Mouse (Mus musculus) layer of hippocampus, postnatal 10 days (tissue): ENCODE data around the gene Olfr504. TPM values are rescaled to one million over a fixed set of nuclear protein-coding genes. Genes with fewer than 3 reads are reported as not detected.
"Not testable (repeated sequence)": the region's sequence is repeated elsewhere in the genome, so short reads cannot be mapped to it uniquely, and the experiment has no call there.

Source experiments
- DNase-seq, 2 experiments: peaks; one replicate each; pipeline ENCODE4 v3.0.0; 2021; ENCODE audit warnings: low spot score in 2 of 2
- long read RNA-seq: library from polyadenylated mRNA; stranded (forward); transcript quantifications from one replicate; pipeline ENCODE4 v2.0.0, GENCODE M21; 2023
- total RNA-seq, 2 experiments: library from RNA; stranded (reverse); gene quantifications; 2 replicates each; pipeline ENCODE4 v1.2.3; 2021

Olfr504 gene
- not detected for total RNA-seq
- long read RNA-seq, result 0 reads

- DNase-seq, result no peak
Measured at GRCm38 (mm10) chr7:108565693-108566092, at the start of gene Olfr504. TSS of gene Olfr504 (minus strand) at chr7:108565793.

- DNase-seq, result no peak
Measured at GRCm38 (mm10) chr7:108614110-108614509, 48.5 kb upstream of the Olfr504 start.

- DNase-seq, result no peak
Measured at GRCm38 (mm10) chr7:108610487-108610886, 44.9 kb upstream of the Olfr504 start, which contains the start of gene Olfr506. TSS of gene Olfr506 (plus strand) at chr7:108610787.

GRCm38 (mm10) chr7:108601916-108602315 is 36.3 kb upstream of the Olfr504 start:
- DNase-seq, result not testable (repeated sequence)

GRCm38 (mm10) chr7:108589797-108590196 is 24.2 kb upstream of the Olfr504 start:
- no peak for DNase-seq

GRCm38 (mm10) chr7:108544227-108544626 is 21.4 kb downstream of the Olfr504 start, which contains the start of gene Olfr503:
TSS of gene Olfr503 (plus strand) at chr7:108544527.
- not testable (repeated sequence) for DNase-seq

- no peak for DNase-seq
Measured at GRCm38 (mm10) chr7:108542416-108542815, 23.2 kb downstream of the Olfr504 start.

GRCm38 (mm10) chr7:108524965-108525364 is 40.6 kb downstream of the Olfr504 start, which contains the start of gene Olfr502:
TSS of gene Olfr502 (minus strand) at chr7:108525065.
- no peak for DNase-seq

Other genes with a start within 250 kb of the Olfr504 start
- not detected for gene Olfr492, start 242.1 kb downstream of the Olfr504 start, total RNA-seq
- not detected for gene Olfr493, start 218.8 kb downstream of the Olfr504 start, total RNA-seq
- gene Olfr494, start 200.5 kb downstream of the Olfr504 start, total RNA-seq, result not detected
- gene Olfr495, start 172.6 kb downstream of the Olfr504 start, total RNA-seq, result not detected
- not detected for gene Olfr497, start 145.4 kb downstream of the Olfr504 start, total RNA-seq
- not detected for gene Olfr498, start 100.5 kb downstream of the Olfr504 start, total RNA-seq
- gene Olfr502, start 40.7 kb downstream of the Olfr504 start, total RNA-seq, result not detected
- not detected for gene Olfr503, start 21.3 kb downstream of the Olfr504 start, total RNA-seq
- gene Olfr506, start 45.0 kb upstream of the Olfr504 start, total RNA-seq, result not detected
- not detected for gene Olfr507, start 56.0 kb upstream of the Olfr504 start, total RNA-seq
- not detected for gene Olfr508, start 64.2 kb upstream of the Olfr504 start, total RNA-seq
- gene Olfr509, start 86.1 kb upstream of the Olfr504 start, total RNA-seq, result not detected
- not detected for gene Olfr510, start 100.6 kb upstream of the Olfr504 start, total RNA-seq
- not detected for gene Olfr512, start 147.5 kb upstream of the Olfr504 start, total RNA-seq
- gene Olfr513, start 185.2 kb upstream of the Olfr504 start, total RNA-seq, result not detected